Mouse (Mus musculus): Measurements from ENCODE around the gene Spata48. TPM values are rescaled to one million over a fixed set of nuclear protein-coding genes. Genes with fewer than 3 reads are reported as not detected.

Gene Spata48
- polyA plus RNA-seq, 1 experiment, result not detected

- no peaks in the 10 kb centered on the region for H3K4me1 ChIP-seq (ENCODE audit: control insufficient read depth, insufficient read depth, low read length)
- H3K4me3 ChIP-seq (ENCODE audit: low read depth, low read length), result no peak overlapping the region
- TF ChIP-seq CTCF (IDR thresholded peaks at IDR 0.05; ENCODE audit: low read depth, low read length) (no peak), EP300 (IDR thresholded peaks at IDR 0.05; ENCODE audit: insufficient read depth, low read depth, low read length) (no peak), POLR2A (IDR thresholded peaks at IDR 0.05; ENCODE audit: insufficient read depth, low read length) (no peak)
- no peak overlapping the region for H3K27ac ChIP-seq (ENCODE audit: insufficient read depth, low read length)
- H3K9ac ChIP-seq (ENCODE audit: low read depth, poor library complexity, severe bottlenecking), result no peak overlapping the region
- no peaks in the 10 kb centered on the region for H3K9me3 ChIP-seq (replicated peaks; ENCODE audit: control insufficient read depth, insufficient read depth, low read length, poor library complexity, severe bottlenecking)
- H3K36me3 ChIP-seq (ENCODE audit: control insufficient read depth, insufficient read depth, low read length, poor library complexity, severe bottlenecking), result no peaks in the 10 kb centered on the region
- no peaks in the 10 kb centered on the region for H3K27me3 ChIP-seq (ENCODE audit: control insufficient read depth, insufficient read depth, low read length, poor library complexity, severe bottlenecking)
Measured at GRCm38 (mm10) chr11:11484378-11484777, 22.5 kb downstream of the Spata48 start.

- TF ChIP-seq CTCF (IDR thresholded peaks at IDR 0.05; ENCODE audit: low read depth, low read length) (no peak), EP300 (IDR thresholded peaks at IDR 0.05; ENCODE audit: insufficient read depth, low read depth, low read length) (no peak), POLR2A (IDR thresholded peaks at IDR 0.05; ENCODE audit: insufficient read depth, low read length) (no peak)
- Histone ChIP-seq H3K4me3 (ENCODE audit: low read depth, low read length) (no peak overlapping the region), H3K27ac (ENCODE audit: insufficient read depth, low read length) (no peak overlapping the region), H3K36me3 (ENCODE audit: control insufficient read depth, insufficient read depth, low read length, poor library complexity, severe bottlenecking) (no peaks in the 10 kb centered on the region), H3K4me1 (ENCODE audit: control insufficient read depth, insufficient read depth, low read length) (no peaks in the 10 kb centered on the region), H3K9me3 (replicated peaks; ENCODE audit: control insufficient read depth, insufficient read depth, low read length, poor library complexity, severe bottlenecking) (no peaks in the 10 kb centered on the region), H3K27me3 (ENCODE audit: control insufficient read depth, insufficient read depth, low read length, poor library complexity, severe bottlenecking) (no peaks in the 10 kb centered on the region), H3K9ac (ENCODE audit: low read depth, poor library complexity, severe bottlenecking) (no peak overlapping the region)
Measured at GRCm38 (mm10) chr11:11492044-11492443, 30.1 kb downstream of the Spata48 start.

- Histone ChIP-seq H3K27me3 (ENCODE audit: control insufficient read depth, insufficient read depth, low read length, poor library complexity, severe bottlenecking) (no peaks in the 10 kb centered on the region), H3K27ac (ENCODE audit: insufficient read depth, low read length) (no peak overlapping the region), H3K9ac (ENCODE audit: low read depth, poor library complexity, severe bottlenecking) (no peak overlapping the region), H3K4me3 (ENCODE audit: low read depth, low read length) (no peak overlapping the region), H3K36me3 (ENCODE audit: control insufficient read depth, insufficient read depth, low read length, poor library complexity, severe bottlenecking) (no peaks in the 10 kb centered on the region), H3K9me3 (replicated peaks; ENCODE audit: control insufficient read depth, insufficient read depth, low read length, poor library complexity, severe bottlenecking) (no peaks in the 10 kb centered on the region), H3K4me1 (ENCODE audit: control insufficient read depth, insufficient read depth, low read length) (no peaks in the 10 kb centered on the region)
- TF ChIP-seq EP300 (IDR thresholded peaks at IDR 0.05; ENCODE audit: insufficient read depth, low read depth, low read length) (no peak), CTCF (IDR thresholded peaks at IDR 0.05; ENCODE audit: low read depth, low read length) (no peak), POLR2A (IDR thresholded peaks at IDR 0.05; ENCODE audit: insufficient read depth, low read length) (no peak)
Measured at GRCm38 (mm10) chr11:11495697-11496096, 33.8 kb downstream of the Spata48 start.

- H3K4me3 ChIP-seq (ENCODE audit: low read depth, low read length), result no peak overlapping the region
- no peak overlapping the region for H3K9ac ChIP-seq (ENCODE audit: low read depth, poor library complexity, severe bottlenecking)
- H3K27me3 ChIP-seq (ENCODE audit: control insufficient read depth, insufficient read depth, low read length, poor library complexity, severe bottlenecking), result no peaks in the 10 kb centered on the region
- no peaks in the 10 kb centered on the region for H3K4me1 ChIP-seq (ENCODE audit: control insufficient read depth, insufficient read depth, low read length)
- H3K27ac ChIP-seq (ENCODE audit: insufficient read depth, low read length), result no peak overlapping the region
- no peaks in the 10 kb centered on the region for H3K36me3 ChIP-seq (ENCODE audit: control insufficient read depth, insufficient read depth, low read length, poor library complexity, severe bottlenecking)
- H3K9me3 ChIP-seq (replicated peaks; ENCODE audit: control insufficient read depth, insufficient read depth, low read length, poor library complexity, severe bottlenecking), result no peaks in the 10 kb centered on the region
- TF ChIP-seq POLR2A (IDR thresholded peaks at IDR 0.05; ENCODE audit: insufficient read depth, low read length) (no peak), CTCF (IDR thresholded peaks at IDR 0.05; ENCODE audit: low read depth, low read length) (peak; percentile 9)
Measured at GRCm38 (mm10) chr11:11499944-11500343, 38.0 kb downstream of the Spata48 start.

- H3K36me3 ChIP-seq (ENCODE audit: control insufficient read depth, insufficient read depth, low read length, poor library complexity, severe bottlenecking), result no peaks in the 10 kb centered on the region
- no peaks in the 10 kb centered on the region for H3K9me3 ChIP-seq (replicated peaks; ENCODE audit: control insufficient read depth, insufficient read depth, low read length, poor library complexity, severe bottlenecking)
- no peak overlapping the region for H3K9ac ChIP-seq (ENCODE audit: low read depth, poor library complexity, severe bottlenecking)
- H3K27ac ChIP-seq (ENCODE audit: insufficient read depth, low read length), result no peak overlapping the region
- no peaks in the 10 kb centered on the region for H3K4me1 ChIP-seq (ENCODE audit: control insufficient read depth, insufficient read depth, low read length)
- no peaks in the 10 kb centered on the region; the same call in 1 of the 2 replicates for H3K27me3 ChIP-seq (ENCODE audit: control insufficient read depth, insufficient read depth, low read length, poor library complexity, severe bottlenecking)
- no peak overlapping the region for H3K4me3 ChIP-seq (ENCODE audit: low read depth, low read length)
- TF ChIP-seq EP300 (IDR thresholded peaks at IDR 0.05; ENCODE audit: insufficient read depth, low read depth, low read length) (no peak), POLR2A (IDR thresholded peaks at IDR 0.05; ENCODE audit: insufficient read depth, low read length) (no peak), CTCF (IDR thresholded peaks at IDR 0.05; ENCODE audit: low read depth, low read length) (no peak)
Measured at GRCm38 (mm10) chr11:11506187-11506586, 44.3 kb downstream of the Spata48 start.

- Histone ChIP-seq H3K4me3 (ENCODE audit: low read depth, low read length) (no peak overlapping the region), H3K4me1 (ENCODE audit: control insufficient read depth, insufficient read depth, low read length) (peaks cover 2% of the 10 kb centered on the region), H3K9me3 (replicated peaks; ENCODE audit: control insufficient read depth, insufficient read depth, low read length, poor library complexity, severe bottlenecking) (no peaks in the 10 kb centered on the region), H3K36me3 (ENCODE audit: control insufficient read depth, insufficient read depth, low read length, poor library complexity, severe bottlenecking) (no peaks in the 10 kb centered on the region), H3K9ac (ENCODE audit: low read depth, poor library complexity, severe bottlenecking) (no peak overlapping the region), H3K27ac (ENCODE audit: insufficient read depth, low read length) (no peak overlapping the region), H3K27me3 (ENCODE audit: control insufficient read depth, insufficient read depth, low read length, poor library complexity, severe bottlenecking) (no peaks in the 10 kb centered on the region; the same call in 1 of the 2 replicates)
- TF ChIP-seq CTCF (IDR thresholded peaks at IDR 0.05; ENCODE audit: low read depth, low read length) (no peak), EP300 (IDR thresholded peaks at IDR 0.05; ENCODE audit: insufficient read depth, low read depth, low read length) (no peak), POLR2A (IDR thresholded peaks at IDR 0.05; ENCODE audit: insufficient read depth, low read length) (no peak)
Measured at GRCm38 (mm10) chr11:11509413-11509812, 47.5 kb downstream of the Spata48 start.

All from ES-Bruce4 (cell line).